Mouse (Mus musculus): ENCODE results near the gene Armh4. TPM values are rescaled to one million over a fixed set of nuclear protein-coding genes. Genes with fewer than 3 reads are reported as not detected.

Armh4 gene
- polyA plus RNA-seq, 1 experiment = 55.0 TPM

DNA sequence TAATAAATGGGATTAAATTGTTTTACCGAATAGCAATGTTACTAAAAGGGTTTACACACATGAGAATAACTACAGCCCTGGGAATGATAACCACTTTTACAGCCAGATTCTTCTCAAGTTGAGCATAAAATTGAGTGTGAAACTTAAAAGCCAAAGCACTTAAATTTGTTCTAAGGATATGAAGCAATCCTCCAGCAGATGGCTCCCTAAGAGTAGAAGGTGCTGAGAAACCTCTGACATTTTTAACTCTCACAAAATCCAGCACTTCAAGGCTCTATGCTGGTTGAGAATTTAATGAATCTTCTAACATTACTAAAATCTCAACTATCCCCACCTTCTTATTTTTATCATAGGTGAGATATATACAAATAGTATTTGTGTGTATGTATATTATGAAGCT is 27.3 kb downstream of the Armh4 start:
- no peaks in the 10 kb centered on the region for H3K27me3 ChIP-seq (ENCODE audit: control insufficient read depth, insufficient read depth, low read length)
- H3K4me3 ChIP-seq (replicated peaks; ENCODE audit: insufficient read depth, low read depth, low read length) = no peak overlapping the region
- WGBS = 83% methylated on average over 1 of the region's 1 CpGs
- H3K4me1 ChIP-seq (ENCODE audit: control insufficient read depth, insufficient read depth, low read length) = no peaks in the 10 kb centered on the region
- TF ChIP-seq CTCF (IDR thresholded peaks at IDR 0.05; ENCODE audit: borderline replicate concordance, insufficient read depth, low read depth, low read length) = no peak; the same call in 1 of the 2 replicates
- no peak for TF ChIP-seq POLR2A (IDR thresholded peaks at IDR 0.05; ENCODE audit: borderline replicate concordance, insufficient read depth, low read length)
- DNase-seq = no peak
- H3K27ac ChIP-seq (ENCODE audit: insufficient read depth, low read length) = no peak overlapping the region

DNA sequence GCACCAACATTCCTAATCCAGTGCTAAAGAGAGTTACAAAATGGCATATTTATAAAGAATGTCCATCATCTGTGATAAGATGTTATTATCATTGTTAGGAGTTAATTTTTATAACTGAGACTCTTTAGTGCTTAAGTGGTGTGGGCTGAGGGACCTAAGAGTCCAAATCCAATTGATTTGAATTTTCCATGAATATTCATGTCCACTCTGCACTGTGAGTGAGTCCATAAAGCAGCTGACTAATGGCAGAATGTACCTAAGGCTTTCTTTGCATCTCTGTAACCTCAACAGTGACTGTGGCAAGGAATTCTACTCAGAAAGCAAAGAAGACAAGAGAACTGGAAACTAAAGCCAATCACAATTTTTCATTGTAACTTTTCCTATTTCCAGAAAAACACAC is 30.6 kb downstream of the Armh4 start:
- Histone ChIP-seq H3K27ac (ENCODE audit: insufficient read depth, low read length) (no peak overlapping the region), H3K4me1 (ENCODE audit: control insufficient read depth, insufficient read depth, low read length) (no peaks in the 10 kb centered on the region), H3K27me3 (ENCODE audit: control insufficient read depth, insufficient read depth, low read length) (no peaks in the 10 kb centered on the region), H3K4me3 (replicated peaks; ENCODE audit: insufficient read depth, low read depth, low read length) (no peak overlapping the region)
- TF ChIP-seq POLR2A (IDR thresholded peaks at IDR 0.05; ENCODE audit: borderline replicate concordance, insufficient read depth, low read length) (no peak), CTCF (IDR thresholded peaks at IDR 0.05; ENCODE audit: borderline replicate concordance, insufficient read depth, low read depth, low read length) (no peak)
- DNase-seq = no peak

DNA sequence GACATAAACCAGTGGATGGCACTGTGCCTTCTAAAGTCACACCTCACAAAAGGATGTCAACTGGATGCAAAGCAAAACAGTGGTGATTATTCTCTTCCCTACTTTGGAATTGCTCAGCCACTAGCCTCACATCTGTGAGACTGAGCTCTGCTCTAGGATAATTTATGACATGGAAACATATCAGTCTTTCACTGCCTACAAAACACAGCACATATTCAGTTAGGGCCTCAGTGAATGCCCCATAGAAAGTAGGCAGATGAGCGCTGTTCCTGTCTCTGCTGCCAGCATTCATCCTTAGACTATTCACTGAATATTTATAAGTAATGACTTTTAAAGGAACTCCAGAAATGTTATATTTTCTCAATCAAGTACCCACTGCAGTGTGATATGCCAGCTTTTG is 37.3 kb downstream of the Armh4 start:
- no peaks in the 10 kb centered on the region for H3K27me3 ChIP-seq (ENCODE audit: control insufficient read depth, insufficient read depth, low read length)
- no peak overlapping the region for H3K27ac ChIP-seq (ENCODE audit: insufficient read depth, low read length)
- no peak overlapping the region for H3K4me3 ChIP-seq (replicated peaks; ENCODE audit: insufficient read depth, low read depth, low read length)
- TF ChIP-seq CTCF (IDR thresholded peaks at IDR 0.05; ENCODE audit: borderline replicate concordance, insufficient read depth, low read depth, low read length) = no peak
- 95% methylated on average over 1 of the region's 1 CpGs for WGBS
- DNase-seq = no peak
- H3K4me1 ChIP-seq (ENCODE audit: control insufficient read depth, insufficient read depth, low read length) = peaks cover 12% of the 10 kb centered on the region; the same call in 1 of the 2 replicates

DNA sequence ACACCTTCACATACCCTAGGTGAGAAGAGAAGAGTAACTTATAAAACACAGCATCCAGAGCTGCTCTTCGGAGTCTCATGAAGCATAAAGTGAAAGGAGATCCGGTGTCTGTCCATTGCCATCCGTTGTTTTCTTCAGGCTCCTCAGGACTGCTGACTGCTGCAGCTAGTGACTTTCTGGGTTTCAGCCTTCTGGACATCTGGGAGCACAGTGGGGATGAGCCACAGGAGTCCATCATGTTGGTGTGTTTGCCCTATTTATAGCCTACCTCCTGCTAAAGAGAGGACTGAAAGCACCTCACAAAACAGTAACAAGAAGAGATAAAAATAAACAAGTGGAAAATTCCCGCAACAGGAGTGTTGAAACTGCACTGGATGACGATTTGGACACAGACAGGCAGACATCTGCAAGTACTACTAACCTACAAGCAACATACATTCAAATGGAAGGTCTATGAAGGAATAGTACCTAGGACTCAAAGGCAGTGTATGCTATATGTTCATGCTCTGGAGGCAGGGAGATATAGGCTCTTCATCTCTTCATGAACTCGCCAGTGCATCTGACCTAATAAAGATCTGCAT is 39.1 kb downstream of the Armh4 start:
- H3K4me3 ChIP-seq (replicated peaks; ENCODE audit: insufficient read depth, low read depth, low read length) = no peak overlapping the region
- DNase-seq = peak; percentile 91 to 95
- no peaks in the 10 kb centered on the region for H3K27me3 ChIP-seq (ENCODE audit: control insufficient read depth, insufficient read depth, low read length)
- 5% methylated on average over 6 of the region's 6 CpGs for WGBS
- H3K4me1 ChIP-seq (ENCODE audit: control insufficient read depth, insufficient read depth, low read length) = peaks cover 12% of the 10 kb centered on the region; the same call in 1 of the 2 replicates
- TF ChIP-seq POLR2A (IDR thresholded peaks at IDR 0.05; ENCODE audit: borderline replicate concordance, insufficient read depth, low read length) (no peak), CTCF (IDR thresholded peaks at IDR 0.05; ENCODE audit: borderline replicate concordance, insufficient read depth, low read depth, low read length) (no peak)
- H3K27ac ChIP-seq (ENCODE audit: insufficient read depth, low read length) = peak overlapping the region; percentile 77; the same call in 1 of the 2 replicates

DNA sequence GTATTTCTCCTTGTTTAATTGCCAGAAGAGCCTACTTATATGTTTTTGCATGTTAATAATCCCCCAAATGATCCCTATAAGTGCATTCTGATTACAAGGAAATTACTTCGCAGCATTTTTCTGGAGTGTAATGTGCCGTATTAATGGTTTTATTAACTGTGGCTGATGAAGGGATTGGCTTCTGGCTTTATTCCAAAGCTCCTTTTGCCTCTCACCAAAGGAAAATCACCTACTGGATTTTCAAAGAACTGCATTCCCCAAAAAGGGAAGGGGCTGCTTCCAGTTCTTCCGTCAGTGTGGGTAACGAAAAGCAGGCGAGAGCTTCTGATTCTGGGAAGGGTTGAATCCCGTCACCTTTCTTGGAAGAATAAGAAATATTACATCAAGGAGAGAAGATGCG is 43.9 kb downstream of the Armh4 start:
- DNase-seq = no peak
- WGBS = 67% methylated on average over 7 of the region's 7 CpGs
- H3K4me1 ChIP-seq (ENCODE audit: control insufficient read depth, insufficient read depth, low read length) = peaks cover 14% of the 10 kb centered on the region; the same call in 1 of the 2 replicates
- H3K4me3 ChIP-seq (replicated peaks; ENCODE audit: insufficient read depth, low read depth, low read length) = no peak overlapping the region
- TF ChIP-seq CTCF (IDR thresholded peaks at IDR 0.05; ENCODE audit: borderline replicate concordance, insufficient read depth, low read depth, low read length) = no peak
- no peak for TF ChIP-seq POLR2A (IDR thresholded peaks at IDR 0.05; ENCODE audit: borderline replicate concordance, insufficient read depth, low read length)
- no peaks in the 10 kb centered on the region for H3K27me3 ChIP-seq (ENCODE audit: control insufficient read depth, insufficient read depth, low read length)
- no peak overlapping the region for H3K27ac ChIP-seq (ENCODE audit: insufficient read depth, low read length)

DNA sequence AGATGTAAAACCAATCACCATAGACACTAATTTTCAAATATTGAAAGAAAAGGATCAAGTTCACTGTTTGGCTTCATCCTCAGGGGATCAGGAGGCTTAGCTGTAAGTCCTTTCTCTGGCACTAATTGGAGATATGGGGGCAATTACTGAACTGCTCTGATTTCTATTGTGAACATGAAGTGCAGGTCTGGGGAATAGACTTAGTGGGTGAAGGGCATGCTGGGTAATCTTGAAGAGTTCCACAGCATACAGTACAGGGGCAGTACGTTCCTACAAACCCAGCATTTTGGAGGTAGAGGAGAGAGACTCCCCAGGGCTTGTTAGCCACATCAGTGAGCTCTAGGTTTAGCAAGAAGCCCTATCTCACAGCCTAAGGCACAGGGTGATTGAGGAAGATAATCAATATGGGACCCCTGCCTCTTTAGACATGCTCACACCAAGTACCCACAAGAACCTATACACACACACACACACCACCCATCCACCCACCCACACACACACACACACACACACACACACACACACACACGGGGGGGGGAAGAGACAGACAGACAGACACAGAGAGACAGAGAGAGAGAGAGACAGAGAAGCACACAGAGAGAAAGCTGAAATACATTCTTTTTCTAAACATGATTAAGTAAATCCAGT is 44.6 kb downstream of the Armh4 start:
- 66% methylated on average over 2 of the region's 2 CpGs for WGBS
- TF ChIP-seq CTCF (IDR thresholded peaks at IDR 0.05; ENCODE audit: borderline replicate concordance, insufficient read depth, low read depth, low read length) = no peak
- TF ChIP-seq POLR2A (IDR thresholded peaks at IDR 0.05; ENCODE audit: borderline replicate concordance, insufficient read depth, low read length) = no peak
- DNase-seq = no peak
- H3K27ac ChIP-seq (ENCODE audit: insufficient read depth, low read length) = no peak overlapping the region
- H3K4me3 ChIP-seq (replicated peaks; ENCODE audit: insufficient read depth, low read depth, low read length) = no peak overlapping the region
- peaks cover 10% of the 10 kb centered on the region; the same call in 1 of the 2 replicates for H3K4me1 ChIP-seq (ENCODE audit: control insufficient read depth, insufficient read depth, low read length)
- H3K27me3 ChIP-seq (ENCODE audit: control insufficient read depth, insufficient read depth, low read length) = no peaks in the 10 kb centered on the region

DNA sequence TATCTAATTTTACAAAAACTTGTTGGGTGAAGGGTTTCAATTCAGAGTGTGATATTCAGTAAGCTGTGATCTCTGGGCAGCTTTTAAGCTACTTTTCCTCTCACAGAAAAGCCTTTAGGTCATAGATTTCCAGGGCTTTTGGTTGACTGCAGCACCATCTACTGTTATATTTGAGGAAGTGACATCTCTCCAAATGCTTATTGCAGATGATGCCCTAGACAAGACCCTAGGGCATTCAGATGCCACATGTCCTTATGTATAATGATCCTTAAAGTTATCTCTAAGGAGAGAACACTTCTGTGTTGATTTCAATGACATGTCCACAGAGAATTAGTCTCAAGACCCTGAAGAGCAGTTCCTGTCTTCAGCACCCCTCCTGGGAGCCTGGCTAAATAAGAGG is 49.2 kb downstream of the Armh4 start:
- TF ChIP-seq CTCF (IDR thresholded peaks at IDR 0.05; ENCODE audit: borderline replicate concordance, insufficient read depth, low read depth, low read length) = peak; percentile 44; the same call in 1 of the 2 replicates
- TF ChIP-seq POLR2A (IDR thresholded peaks at IDR 0.05; ENCODE audit: borderline replicate concordance, insufficient read depth, low read length) = no peak
- Histone ChIP-seq H3K4me1 (ENCODE audit: control insufficient read depth, insufficient read depth, low read length) (peaks cover 3% of the 10 kb centered on the region; the same call in 1 of the 2 replicates), H3K27me3 (ENCODE audit: control insufficient read depth, insufficient read depth, low read length) (no peaks in the 10 kb centered on the region), H3K4me3 (replicated peaks; ENCODE audit: insufficient read depth, low read depth, low read length) (no peak overlapping the region), H3K27ac (ENCODE audit: insufficient read depth, low read length) (no peak overlapping the region)
- peak in 1 of 2 experiments; percentile 50 for DNase-seq

DNA sequence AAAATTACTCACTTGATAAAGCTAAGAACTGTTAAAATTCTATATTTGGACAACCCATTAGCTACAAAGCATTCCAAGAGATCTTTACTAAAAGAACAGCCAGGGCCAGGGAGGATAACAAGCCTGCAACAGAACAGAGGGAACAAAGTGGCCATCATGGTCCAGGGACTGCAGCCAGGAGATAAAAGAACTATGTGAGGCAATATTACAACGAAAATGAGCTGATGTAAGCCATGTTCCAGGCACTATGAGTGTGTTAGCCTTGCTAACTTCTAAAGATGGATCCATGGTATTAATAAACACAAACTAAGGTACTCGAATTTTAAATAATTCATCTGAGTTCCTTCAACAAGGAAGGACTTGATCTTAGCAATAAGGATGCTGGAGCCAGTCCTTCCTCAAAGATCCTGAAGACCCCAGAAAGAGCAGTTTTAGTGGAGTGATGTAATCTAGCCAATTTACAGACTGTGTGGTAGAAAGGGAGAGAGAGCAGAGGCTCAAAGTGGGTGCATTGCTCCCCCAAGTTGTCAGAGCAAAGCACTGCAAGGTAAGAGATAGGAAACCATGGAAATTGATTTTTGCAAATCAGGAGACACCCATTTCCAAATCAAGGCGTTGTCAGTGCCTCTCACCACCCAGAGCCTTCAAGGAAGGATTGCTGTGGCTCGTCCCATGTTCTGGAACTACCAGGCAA is 59.7 kb downstream of the Armh4 start:
- TF ChIP-seq CTCF (IDR thresholded peaks at IDR 0.05; ENCODE audit: borderline replicate concordance, insufficient read depth, low read depth, low read length) (peak; percentile 54), POLR2A (IDR thresholded peaks at IDR 0.05; ENCODE audit: borderline replicate concordance, insufficient read depth, low read length) (no peak)
- Histone ChIP-seq H3K27me3 (ENCODE audit: control insufficient read depth, insufficient read depth, low read length) (no peaks in the 10 kb centered on the region), H3K27ac (ENCODE audit: insufficient read depth, low read length) (no peak overlapping the region), H3K4me3 (replicated peaks; ENCODE audit: insufficient read depth, low read depth, low read length) (no peak overlapping the region), H3K4me1 (ENCODE audit: control insufficient read depth, insufficient read depth, low read length) (peaks cover 4% of the 10 kb centered on the region; the same call in 1 of the 2 replicates)
- 47% methylated on average over 4 of the region's 4 CpGs for WGBS
- DNase-seq = no peak

Measured in cerebellum, adult 2 months (tissue).